Mouse (Mus musculus) heart, embryonic 12.5 days (tissue): ENCODE measurements around the gene Pimreg. TPM values are rescaled to one million over a fixed set of nuclear protein-coding genes. Genes with fewer than 3 reads are reported as not detected.

Experiments
- ATAC-seq: fragments of 200-750 bp; cut with Nextera tagmentation; 2 replicates; pipeline ENCODE4 v1.8.0; 2017; ENCODE audit warnings: moderate TSS enrichment, moderate library complexity; ENCODE audit not compliant: insufficient number of reproducible peaks, low FRiP score
- H3K27ac ChIP-seq: fragments of 300-500 bp; sonication (generic); 2 replicates; pipeline ENCODE4 v1.5.1; 2016; ENCODE audit warnings: mild to moderate bottlenecking, moderate library complexity; ENCODE audit not compliant: poor library complexity, severe bottlenecking
- H3K27me3 ChIP-seq: fragments of 300-500 bp; sonication (generic); replicated peaks from 2 replicates; pipeline ENCODE4 v1.6.1; 2016; ENCODE audit warnings: mild to moderate bottlenecking, moderate library complexity
- H3K36me3 ChIP-seq: fragments of 300-500 bp; sonication (generic); 2 replicates; pipeline ENCODE4 v1.6.1; 2016; ENCODE audit warnings: mild to moderate bottlenecking, moderate library complexity
- H3K4me1 ChIP-seq: fragments of 300-500 bp; sonication (generic); replicated peaks from 2 replicates; pipeline ENCODE4 v1.6.1; 2016; ENCODE audit warnings: mild to moderate bottlenecking
- H3K4me2 ChIP-seq: fragments of 300-500 bp; sonication (generic); 2 replicates; pipeline ENCODE4 v1.6.1; 2016; ENCODE audit warnings: mild to moderate bottlenecking, moderate library complexity
- H3K4me3 ChIP-seq: fragments of 300-500 bp; sonication (generic); 2 replicates; pipeline ENCODE4 v1.5.1; 2016; ENCODE audit warnings: mild to moderate bottlenecking
- H3K9ac ChIP-seq: fragments of 300-500 bp; sonication (generic); 2 replicates; pipeline ENCODE4 v1.6.1; 2016; ENCODE audit warnings: mild to moderate bottlenecking, moderate library complexity
- H3K9me3 ChIP-seq: fragments of 300-500 bp; sonication (generic); replicated peaks from 2 replicates; pipeline ENCODE4 v1.6.1; 2016; ENCODE audit warnings: mild to moderate bottlenecking, moderate library complexity
- WGBS: fragments of 180-500 bp; shearing (Covaris S2); methylation state at CpG from one replicate; pipeline ENCODE4 v1.1.7; 2016; 5-methylcytosine and 5-hydroxymethylcytosine counted together
- polyA plus RNA-seq: library from polyadenylated mRNA; unstranded; fragments of >200 nt; fragmentation: Nextera tagmentation; extraction: Ambion mirVana; gene quantifications from 2 replicates; pipeline ENCODE4 v1.2.1, GENCODE M21; 2016

Pimreg gene
- polyA plus RNA-seq, 1 experiment from 2014 or later, result 90.6 TPM

DNA sequence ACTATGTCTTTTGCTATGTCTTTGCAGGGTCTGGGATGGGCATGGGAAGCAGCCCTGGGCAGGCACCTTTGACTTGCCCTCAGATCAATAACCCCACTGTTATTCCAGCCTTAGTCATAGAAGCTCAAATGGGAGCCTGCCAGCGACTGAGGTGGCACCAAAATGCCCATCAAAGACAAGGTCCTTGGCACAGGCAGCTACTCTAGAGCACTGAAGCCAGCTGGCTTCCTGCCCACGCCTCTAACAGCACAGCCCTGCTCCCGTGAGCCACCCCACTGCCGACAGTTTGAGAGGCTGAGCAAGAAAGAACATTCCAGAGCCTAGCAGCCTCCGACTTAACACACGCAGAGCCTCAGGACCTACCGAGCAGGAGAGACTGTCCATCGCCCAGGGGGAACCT lies 23.3 kb downstream of the Pimreg start:
- no peak for ATAC-seq
- Histone ChIP-seq H3K4me2 (no peak overlapping the region), H3K27me3 (no peaks in the 10 kb centered on the region), H3K36me3 (peaks cover 3% of the 10 kb centered on the region; the same call in 1 of the 2 replicates), H3K27ac (no peak overlapping the region), H3K9me3 (peaks cover 25% of the 10 kb centered on the region), H3K4me1 (no peaks in the 10 kb centered on the region), H3K4me3 (no peak overlapping the region), H3K9ac (no peak overlapping the region)
- WGBS, result 84% methylated on average over 8 of the region's 8 CpGs

DNA sequence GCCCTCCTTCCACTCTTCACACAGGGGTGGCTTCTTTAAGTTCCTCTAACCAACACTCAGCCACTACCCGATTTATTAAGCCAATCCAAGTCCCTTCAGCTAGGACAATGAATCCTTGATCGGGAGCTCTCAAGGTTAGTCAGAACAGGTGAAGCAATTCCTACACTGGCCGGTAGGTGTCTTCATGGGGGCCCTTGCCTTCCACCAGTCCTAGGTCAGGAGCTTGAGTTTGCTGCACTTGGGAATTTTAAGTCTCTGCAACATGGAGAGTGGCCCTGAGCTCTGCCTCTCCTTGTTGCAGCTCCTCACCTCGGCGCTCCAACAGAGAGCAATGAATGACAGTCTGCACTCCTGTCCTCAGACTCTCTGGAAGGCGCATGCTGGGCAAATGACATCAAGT lies 24.5 kb downstream of the Pimreg start:
- WGBS, result 38% methylated on average over 6 of the region's 6 CpGs
- no peak overlapping the region for H3K27ac ChIP-seq
- no peak overlapping the region for H3K9ac ChIP-seq
- peaks cover 3% of the 10 kb centered on the region; the same call in 1 of the 2 replicates for H3K36me3 ChIP-seq
- ATAC-seq, result no peak
- no peak overlapping the region for H3K4me2 ChIP-seq
- H3K4me3 ChIP-seq, result no peak overlapping the region
- peaks cover 25% of the 10 kb centered on the region for H3K9me3 ChIP-seq
- H3K4me1 ChIP-seq, result no peaks in the 10 kb centered on the region
- no peaks in the 10 kb centered on the region; the same call in 1 of the 2 replicates for H3K27me3 ChIP-seq

DNA sequence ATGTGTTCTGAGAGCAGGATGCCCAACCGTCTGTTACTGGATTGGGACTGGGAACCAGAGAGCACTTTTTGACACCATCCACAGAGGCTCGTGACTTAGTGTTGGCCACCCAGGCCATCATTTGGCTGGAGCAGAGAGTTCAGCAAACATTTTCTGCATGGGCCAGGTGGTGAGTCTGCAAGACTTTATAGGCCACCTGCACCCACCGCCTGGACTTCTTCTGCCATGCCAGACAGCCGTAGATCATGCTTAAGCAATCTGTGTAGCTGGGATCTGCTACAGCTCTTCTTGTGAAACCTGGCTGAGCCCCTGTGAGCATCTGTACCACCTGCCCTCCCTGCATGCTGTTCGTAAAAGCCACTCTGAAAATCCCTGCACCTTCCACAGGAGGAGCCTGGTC lies 25.5 kb downstream of the Pimreg start:
- Histone ChIP-seq H3K27ac (no peak overlapping the region), H3K9me3 (peaks cover 25% of the 10 kb centered on the region), H3K4me1 (no peaks in the 10 kb centered on the region), H3K27me3 (no peaks in the 10 kb centered on the region; the same call in 1 of the 2 replicates), H3K36me3 (peaks cover 3% of the 10 kb centered on the region; the same call in 1 of the 2 replicates), H3K4me3 (no peak overlapping the region), H3K9ac (no peak overlapping the region), H3K4me2 (no peak overlapping the region)
- 80% methylated on average over 5 of the region's 5 CpGs for WGBS
- no peak for ATAC-seq

DNA sequence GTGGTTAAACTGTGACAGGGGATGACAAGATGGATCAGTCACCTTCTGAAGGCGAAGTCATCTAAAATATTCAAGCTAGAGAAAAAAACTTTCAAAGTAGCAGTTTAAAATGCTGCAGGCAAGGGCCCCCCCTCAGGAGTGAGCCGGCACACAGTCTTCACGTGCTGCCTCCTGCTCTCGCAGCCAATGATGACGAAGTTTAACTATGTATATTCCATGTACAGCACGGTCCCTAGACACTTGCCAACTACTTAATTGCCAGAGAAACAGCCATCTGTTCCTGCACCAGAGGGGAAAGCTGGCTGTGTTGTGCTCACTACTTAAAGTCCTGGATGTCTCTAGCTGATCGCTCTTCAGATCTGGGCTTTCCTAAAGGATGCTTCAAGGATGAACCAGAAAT lies 26.2 kb downstream of the Pimreg start:
- Histone ChIP-seq H3K4me2 (no peak overlapping the region), H3K36me3 (peaks cover 3% of the 10 kb centered on the region; the same call in 1 of the 2 replicates), H3K27me3 (peaks cover 6% of the 10 kb centered on the region; the same call in 1 of the 2 replicates), H3K27ac (no peak overlapping the region), H3K4me3 (no peak overlapping the region), H3K9ac (no peak overlapping the region), H3K4me1 (no peaks in the 10 kb centered on the region), H3K9me3 (peaks cover 25% of the 10 kb centered on the region)
- WGBS, result 73% methylated on average over 7 of the region's 7 CpGs
- no peak for ATAC-seq

DNA sequence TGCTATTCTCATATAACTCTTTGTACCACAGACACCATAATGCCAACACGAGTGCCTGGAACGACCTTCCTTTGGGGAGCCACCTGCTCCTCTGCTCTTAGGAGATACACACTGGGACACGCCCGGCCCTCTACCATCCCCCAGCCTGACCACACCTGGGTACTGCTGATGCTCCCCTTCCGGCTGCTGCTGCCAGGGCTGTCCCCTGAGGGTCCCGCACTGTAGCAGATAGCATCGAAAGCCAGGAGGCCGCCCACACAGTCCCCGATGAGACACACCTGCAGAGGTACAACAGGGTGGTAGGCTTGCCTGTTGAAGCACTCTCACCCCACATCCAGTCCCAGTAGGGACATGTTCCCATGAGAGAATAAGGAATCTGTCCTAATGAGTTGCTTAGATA lies 28.9 kb downstream of the Pimreg start:
- Histone ChIP-seq H3K4me3 (no peak overlapping the region), H3K9ac (no peak overlapping the region), H3K27me3 (peaks cover 16% of the 10 kb centered on the region), H3K27ac (no peak overlapping the region), H3K36me3 (no peaks in the 10 kb centered on the region), H3K4me2 (no peak overlapping the region), H3K4me1 (no peaks in the 10 kb centered on the region), H3K9me3 (0 out of 2 replicates have a peak, but pooled peaks cover 4% of the 10 kb centered on the region)
- WGBS, result 78% methylated on average over 9 of the region's 9 CpGs
- no peak for ATAC-seq

DNA sequence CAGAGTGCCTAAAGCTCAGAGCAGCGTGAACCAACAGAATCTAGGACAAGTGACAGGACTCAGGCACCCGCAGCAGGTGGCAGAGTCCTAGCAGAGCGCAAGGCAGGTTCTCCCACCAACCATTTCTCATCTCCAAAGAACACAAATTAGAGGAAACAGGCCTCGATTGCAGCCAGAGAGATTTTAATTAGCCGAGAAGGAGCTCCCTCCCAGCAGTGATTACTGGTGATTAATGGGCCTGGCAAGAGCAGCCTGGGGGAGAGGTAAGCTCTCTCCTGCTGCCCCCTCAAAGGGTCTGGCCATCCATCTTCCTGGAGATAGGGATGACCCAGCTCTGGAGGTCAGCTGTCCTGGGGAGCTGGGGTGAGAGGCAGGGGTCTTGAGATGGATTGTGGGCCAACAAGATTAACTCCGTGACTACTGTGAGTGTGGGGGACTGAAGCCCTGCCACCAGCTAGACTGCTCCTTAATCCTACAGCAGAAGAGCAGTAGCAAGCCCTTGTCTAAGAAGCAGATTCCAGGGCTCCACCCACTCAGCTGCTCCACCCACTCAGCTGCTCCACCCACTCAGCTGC lies 30.6 kb downstream of the Pimreg start:
- Histone ChIP-seq H3K4me3 (no peak overlapping the region), H3K9ac (no peak overlapping the region), H3K4me2 (no peak overlapping the region), H3K27ac (no peak overlapping the region), H3K4me1 (no peaks in the 10 kb centered on the region), H3K27me3 (peaks cover 16% of the 10 kb centered on the region), H3K36me3 (no peaks in the 10 kb centered on the region), H3K9me3 (no peaks in the 10 kb centered on the region)
- 52% methylated on average over 6 of the region's 6 CpGs for WGBS
- ATAC-seq, result no peak

DNA sequence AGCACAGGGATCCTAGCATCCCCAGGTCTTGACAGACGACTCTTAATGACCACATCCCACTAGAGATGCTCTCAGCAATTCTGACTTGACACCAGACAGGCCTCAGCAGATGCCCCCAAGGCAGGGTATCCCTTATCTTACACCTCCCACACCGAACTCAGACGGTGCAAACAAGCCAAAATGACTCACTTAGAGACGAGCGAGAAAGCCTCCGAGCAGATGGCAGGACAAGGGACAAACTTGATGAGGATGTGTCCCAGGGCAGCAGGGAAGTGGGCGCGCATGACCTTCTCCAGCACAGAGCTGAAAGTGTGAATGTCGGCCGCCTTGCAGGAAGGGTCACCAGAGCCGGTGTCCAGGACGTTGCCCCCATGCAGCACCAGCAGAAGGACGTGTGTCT lies 32.4 kb downstream of the Pimreg start:
- Histone ChIP-seq H3K4me3 (no peak overlapping the region), H3K4me1 (peaks cover 7% of the 10 kb centered on the region), H3K4me2 (no peak overlapping the region), H3K9ac (no peak overlapping the region), H3K27ac (no peak overlapping the region), H3K36me3 (no peaks in the 10 kb centered on the region), H3K9me3 (no peaks in the 10 kb centered on the region), H3K27me3 (peaks cover 16% of the 10 kb centered on the region)
- no peak for ATAC-seq
- WGBS, result 51% methylated on average over 13 of the region's 13 CpGs

DNA sequence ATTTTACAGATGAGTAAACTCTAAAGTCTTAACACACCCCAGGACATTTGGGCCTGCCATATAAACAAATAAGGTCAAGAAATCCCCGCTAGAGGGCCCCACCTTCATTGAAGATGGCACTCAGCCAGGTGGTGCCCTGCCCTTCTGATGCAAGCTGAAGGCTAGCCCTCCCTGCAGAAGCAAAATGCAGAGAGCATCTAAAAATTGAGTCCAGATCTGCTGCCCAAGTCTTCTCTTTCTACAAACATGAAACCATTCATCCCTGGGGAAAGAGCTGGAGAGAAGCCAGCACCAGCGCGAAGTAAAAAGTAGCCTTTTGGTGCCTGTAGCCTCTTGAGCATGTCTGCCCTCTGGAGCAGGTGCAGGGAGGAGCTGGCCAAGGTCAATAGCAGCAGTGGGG lies 36.2 kb downstream of the Pimreg start:
- no peak overlapping the region for H3K4me2 ChIP-seq
- ATAC-seq, result no peak
- H3K4me3 ChIP-seq, result no peak overlapping the region
- H3K9me3 ChIP-seq, result no peaks in the 10 kb centered on the region
- 45% methylated on average over 3 of the region's 3 CpGs for WGBS
- no peak overlapping the region for H3K9ac ChIP-seq
- H3K4me1 ChIP-seq, result peaks cover 7% of the 10 kb centered on the region
- peaks cover 9% of the 10 kb centered on the region for H3K27me3 ChIP-seq
- H3K36me3 ChIP-seq, result no peaks in the 10 kb centered on the region
- H3K27ac ChIP-seq, result no peak overlapping the region

DNA sequence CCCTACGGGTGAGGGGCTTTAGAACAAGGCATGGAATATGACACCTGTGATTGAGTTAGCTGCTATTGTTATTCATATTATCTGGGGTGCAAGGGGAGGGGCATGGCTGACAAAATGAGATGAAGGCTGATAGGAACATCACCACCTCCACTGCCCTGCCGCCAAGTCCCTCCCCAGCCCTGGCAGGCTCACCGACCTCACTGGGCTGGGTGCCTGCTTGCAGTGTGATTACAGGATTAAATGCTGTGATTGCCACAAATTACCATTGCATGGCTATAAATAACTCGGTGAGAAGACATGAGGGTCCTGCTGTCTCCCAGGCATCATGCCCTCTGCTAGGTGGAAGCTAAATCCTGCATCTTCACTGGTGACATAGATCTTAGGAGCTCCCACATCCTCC lies 36.8 kb downstream of the Pimreg start:
- no peaks in the 10 kb centered on the region for H3K36me3 ChIP-seq
- whole genome bisulfite sequencing, result 48% methylated on average over 4 of the region's 4 CpGs
- H3K27ac ChIP-seq, result no peak overlapping the region
- H3K4me1 ChIP-seq, result peaks cover 7% of the 10 kb centered on the region
- H3K4me2 ChIP-seq, result no peak overlapping the region
- no peak overlapping the region for H3K9ac ChIP-seq
- H3K9me3 ChIP-seq, result no peaks in the 10 kb centered on the region
- ATAC-seq, result no peak
- H3K4me3 ChIP-seq, result no peak overlapping the region
- H3K27me3 ChIP-seq, result peaks cover 3% of the 10 kb centered on the region

DNA sequence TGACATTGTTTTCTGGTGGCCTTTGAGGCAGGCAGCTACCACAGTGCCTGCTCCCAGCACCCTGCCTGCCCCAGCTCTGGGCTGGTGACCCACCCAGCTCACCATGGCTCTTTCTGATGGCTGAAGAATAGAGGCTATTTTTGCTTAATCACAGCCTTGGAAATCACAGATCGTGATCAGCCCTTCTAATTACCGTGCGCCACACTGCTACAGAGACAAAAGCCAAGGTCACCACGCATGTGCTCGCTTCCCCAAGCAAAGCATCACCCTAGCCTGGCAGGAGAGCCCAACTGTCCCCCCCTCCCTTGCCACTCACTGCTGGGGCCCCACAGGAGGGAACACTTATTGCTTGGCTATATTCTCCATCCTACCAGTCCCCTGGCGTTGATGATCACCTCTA lies 38.6 kb downstream of the Pimreg start:
- Histone ChIP-seq H3K9me3 (no peaks in the 10 kb centered on the region), H3K27me3 (no peaks in the 10 kb centered on the region), H3K9ac (no peak overlapping the region), H3K4me3 (no peak overlapping the region), H3K4me2 (no peak overlapping the region), H3K27ac (no peak overlapping the region), H3K36me3 (no peaks in the 10 kb centered on the region), H3K4me1 (peaks cover 11% of the 10 kb centered on the region)
- ATAC-seq, result no peak
- 84% methylated on average over 6 of the region's 6 CpGs for WGBS

DNA sequence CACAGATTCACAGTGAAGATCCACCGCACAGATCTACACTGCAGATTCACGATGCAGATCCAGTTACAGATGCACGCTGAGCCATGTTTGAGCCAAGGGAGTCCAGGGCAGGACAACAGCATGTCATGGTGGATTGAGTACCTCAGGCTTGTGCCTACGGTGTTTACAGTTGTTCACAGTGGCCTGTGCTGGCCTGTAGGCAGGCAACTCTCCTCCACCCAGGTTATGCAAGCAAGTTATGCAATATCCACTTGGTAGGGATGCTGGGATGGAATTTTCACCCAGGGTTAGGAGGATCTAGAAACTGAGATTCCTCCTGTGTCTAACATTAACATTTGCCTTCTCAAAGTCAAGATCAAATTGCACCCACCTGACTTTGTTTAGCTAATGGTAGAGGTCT lies 40.8 kb downstream of the Pimreg start:
- Histone ChIP-seq H3K9ac (no peak overlapping the region), H3K27ac (no peak overlapping the region), H3K4me1 (peaks cover 31% of the 10 kb centered on the region), H3K27me3 (no peaks in the 10 kb centered on the region), H3K4me2 (no peak overlapping the region), H3K4me3 (no peak overlapping the region), H3K9me3 (no peaks in the 10 kb centered on the region), H3K36me3 (no peaks in the 10 kb centered on the region)
- 96% methylated on average over 4 of the region's 4 CpGs for WGBS
- ATAC-seq, result no peak

DNA sequence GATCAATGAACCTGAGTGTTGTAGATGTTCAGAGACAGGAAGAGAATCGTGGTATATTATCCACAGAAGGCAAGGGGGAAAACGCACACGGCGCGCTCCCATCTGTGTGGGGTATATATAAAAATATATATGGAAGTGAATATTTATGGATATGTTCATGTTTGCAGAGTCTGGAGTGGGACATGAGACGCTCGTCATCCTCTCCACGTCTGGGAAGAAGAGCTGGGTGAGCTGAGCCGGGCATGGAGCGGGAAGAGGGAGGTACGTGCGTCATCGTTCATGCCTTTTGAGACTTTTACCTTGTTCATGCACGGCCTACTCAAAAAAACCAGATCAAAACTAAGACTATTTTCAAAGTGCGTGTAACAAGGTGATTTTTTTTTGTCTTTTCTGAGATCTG lies 42.5 kb downstream of the Pimreg start:
- no peaks in the 10 kb centered on the region for H3K27me3 ChIP-seq
- no peaks in the 10 kb centered on the region for H3K9me3 ChIP-seq
- no peak for ATAC-seq
- H3K4me3 ChIP-seq, result no peak overlapping the region
- peaks cover 36% of the 10 kb centered on the region for H3K4me1 ChIP-seq
- no peak overlapping the region for H3K4me2 ChIP-seq
- 92% methylated on average over 15 of the region's 15 CpGs for WGBS
- H3K36me3 ChIP-seq, result no peaks in the 10 kb centered on the region
- H3K9ac ChIP-seq, result no peak overlapping the region
- H3K27ac ChIP-seq, result no peak overlapping the region
